Mouse (Mus musculus) brain, embryonic 14.5 days (tissue): ENCODE results near the gene Bcas3. TPM values are rescaled to one million over a fixed set of nuclear protein-coding genes. Genes with fewer than 3 reads are reported as not detected.
A peak's percentile ranks its signal among the peaks of the same experiment; 100 is the strongest.

Experiments used
- DNase-seq: peaks from one replicate; pipeline ENCODE4 v3.0.0-alpha.2; 2011; ENCODE audit warnings: low read depth
- CTCF ChIP-seq: fragments of 200-500 bp; IDR thresholded peaks from 2 replicates; pipeline ENCODE4 v1.5.1; 2012; ENCODE audit warnings: inconsistent platforms, mild to moderate bottlenecking, moderate library complexity, borderline replicate concordance; ENCODE audit not compliant: insufficient read depth, insufficient read length; ENCODE audit errors: extremely low read depth
- POLR2A ChIP-seq: fragments of 200-500 bp; IDR thresholded peaks from 2 replicates; pipeline ENCODE4 v1.6.1; 2012; ENCODE audit warnings: mild to moderate bottlenecking, inconsistent platforms, borderline replicate concordance; ENCODE audit not compliant: poor library complexity, insufficient read depth, insufficient read length, severe bottlenecking; ENCODE audit errors: extremely low read depth
- polyA plus RNA-seq: library from polyadenylated mRNA; depleted of rRNA; stranded (reverse); fragments of >200 nt; gene quantifications from 2 replicates; pipeline ENCODE4 v1.2.3, GENCODE M21; 2012

Bcas3 gene
- polyA plus RNA-seq, 1 experiment: 26.2 TPM

DNA sequence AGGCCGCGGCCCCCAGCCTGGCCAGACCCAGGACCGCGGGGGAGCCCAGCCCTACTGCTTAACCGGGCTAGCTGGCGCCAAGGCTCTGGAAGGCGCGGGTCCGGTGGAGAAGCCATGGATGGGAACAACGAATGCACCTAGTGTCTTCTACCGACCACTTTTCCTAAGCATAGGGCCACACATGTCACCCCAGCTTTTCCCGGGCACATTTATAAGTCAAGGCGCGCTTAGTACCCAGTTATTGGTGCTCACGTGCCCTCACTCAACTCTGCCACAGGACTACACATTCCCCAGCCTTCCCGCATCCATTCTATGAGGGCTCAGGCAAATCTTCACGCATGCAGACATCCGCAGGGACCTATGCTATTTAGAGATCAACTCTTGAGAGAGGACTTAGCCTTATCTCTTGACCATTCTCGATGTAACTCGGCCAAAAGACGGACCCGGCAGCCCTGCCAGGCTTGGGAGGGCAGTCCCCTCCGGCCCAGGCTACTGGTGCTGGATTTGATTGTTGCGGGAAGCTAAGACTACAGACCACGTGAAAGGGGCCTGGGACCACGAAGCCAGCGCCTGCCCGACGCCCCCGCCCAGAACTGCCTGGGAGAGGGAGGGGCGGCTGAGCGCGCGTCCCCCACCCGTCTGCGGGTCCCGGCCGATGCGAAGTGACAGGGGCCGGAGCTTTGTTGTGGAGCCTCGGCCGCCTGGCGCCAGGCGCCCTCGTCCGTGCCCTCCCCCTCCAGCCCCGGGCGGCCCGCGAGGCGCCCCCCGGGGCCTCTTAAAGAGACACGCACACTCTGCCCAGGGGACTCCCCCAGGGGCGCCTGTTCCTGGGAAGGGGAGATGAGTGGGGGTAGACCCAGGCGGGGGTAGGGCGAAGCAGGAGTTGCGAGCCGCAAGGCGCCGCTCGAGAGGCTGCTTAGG lies 476.8 kb downstream of the Bcas3 start:
- DNase-seq: no peak
- TF ChIP-seq POLR2A (no peak), CTCF (no peak)

DNA sequence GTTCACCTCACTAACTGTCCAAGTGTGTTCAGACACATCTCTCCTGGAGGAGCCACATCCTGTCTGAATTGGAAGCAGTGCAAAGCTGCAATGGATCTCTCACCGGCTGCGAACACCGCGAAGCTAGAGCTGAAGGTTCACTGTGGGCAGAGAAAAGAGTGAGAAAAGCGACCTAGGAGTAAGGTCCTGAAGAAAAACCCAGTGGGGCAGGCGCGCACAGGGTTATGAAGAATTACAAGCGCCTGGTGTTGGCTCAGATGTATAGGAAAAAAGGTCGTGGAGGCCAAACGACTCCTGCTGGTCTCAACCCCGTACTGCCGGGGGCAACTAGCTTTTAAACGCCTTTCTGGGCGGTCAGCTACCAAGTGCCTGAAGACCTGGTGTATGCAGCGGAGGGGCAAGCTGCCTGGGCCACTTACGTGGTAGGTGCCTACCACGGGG lies 478.0 kb downstream of the Bcas3 start:
- TF ChIP-seq CTCF: peak; percentile 6; the same call in 1 of the 2 replicates
- TF ChIP-seq POLR2A: no peak
- DNase-seq: peak; percentile 37

- no peak for TF ChIP-seq CTCF
- TF ChIP-seq POLR2A: no peak
- peak; percentile 42 for DNase-seq
Observed at GRCm38 (mm10) chr11:85831656-85832230, 478.8 kb downstream of the Bcas3 start.

- TF ChIP-seq POLR2A: no peak
- no peak for TF ChIP-seq CTCF
- peak; percentile 49 for DNase-seq
Observed at GRCm38 (mm10) chr11:85832231-85832924, 479.4 kb downstream of the Bcas3 start, which contains the start of gene Tbx2. TSS of gene Tbx2 (plus strand) at chr11:85832551.

- no peak for TF ChIP-seq POLR2A
- DNase-seq: peak; percentile 40
Observed at GRCm38 (mm10) chr11:85833081-85833521, 480.1 kb downstream of the Bcas3 start.

DNA sequence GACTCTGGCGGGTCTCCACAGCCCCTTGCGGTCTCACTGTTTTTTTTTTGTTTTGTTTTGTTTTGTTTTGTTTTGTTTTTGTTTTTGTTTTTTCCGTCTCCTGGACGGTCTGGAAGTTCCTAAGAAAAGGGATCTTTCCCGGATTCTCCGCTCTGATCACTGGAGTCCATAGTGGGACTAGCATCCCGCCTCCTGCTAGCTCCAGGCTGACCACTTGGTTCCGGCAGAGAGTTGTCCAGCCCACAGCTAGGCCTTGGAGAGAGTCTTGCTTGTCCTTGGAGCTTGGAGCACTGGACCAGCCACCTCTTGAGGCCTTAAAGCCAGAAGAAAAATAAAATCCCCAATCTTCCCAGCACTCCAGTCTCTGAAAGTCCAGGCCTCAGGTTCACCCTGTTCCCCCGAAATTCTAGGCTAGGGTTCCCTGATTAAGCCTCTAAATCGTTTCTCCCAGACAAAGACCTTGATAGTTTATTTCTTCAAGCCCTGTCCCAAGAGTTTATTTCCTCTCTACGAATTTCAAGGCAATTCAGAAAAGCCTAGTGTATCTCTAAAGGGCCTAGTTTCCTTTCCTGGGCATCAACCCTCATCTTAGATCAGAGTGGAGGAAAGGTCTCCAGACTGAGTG lies 480.9 kb downstream of the Bcas3 start:
- DNase-seq: peak; percentile 53

DNA sequence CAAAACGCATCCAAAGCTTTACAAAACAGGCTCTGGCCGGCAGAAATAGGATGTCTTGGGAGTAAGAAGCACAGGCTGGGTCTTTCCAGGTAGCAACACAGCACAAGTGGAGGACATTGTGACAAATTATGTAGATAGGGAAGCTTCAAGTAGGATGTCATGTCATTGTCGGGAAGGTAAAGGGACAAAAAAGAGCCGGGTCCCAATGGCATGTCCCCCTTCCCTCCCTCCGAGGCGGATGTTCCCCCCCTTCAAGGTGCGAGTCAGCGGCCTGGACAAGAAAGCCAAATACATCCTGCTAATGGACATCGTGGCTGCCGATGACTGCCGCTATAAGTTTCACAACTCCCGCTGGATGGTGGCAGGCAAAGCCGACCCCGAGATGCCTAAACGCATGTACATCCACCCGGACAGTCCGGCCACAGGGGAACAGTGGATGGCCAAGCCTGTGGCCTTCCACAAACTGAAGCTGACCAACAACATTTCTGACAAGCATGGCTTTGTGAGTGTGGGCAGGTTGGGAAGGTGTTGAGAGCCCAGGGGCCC lies 481.5 kb downstream of the Bcas3 start:
- DNase-seq: no peak
- TF ChIP-seq POLR2A (no peak), CTCF (no peak)

More for the DNA sequence above, 480.9 kb downstream of the Bcas3 start:
- no peak for TF ChIP-seq CTCF
- TF ChIP-seq POLR2A: no peak

- DNase-seq: no peak
- no peak for TF ChIP-seq CTCF
- no peak for TF ChIP-seq POLR2A
Observed at GRCm38 (mm10) chr11:85835001-85835752, 482.2 kb downstream of the Bcas3 start.

DNA sequence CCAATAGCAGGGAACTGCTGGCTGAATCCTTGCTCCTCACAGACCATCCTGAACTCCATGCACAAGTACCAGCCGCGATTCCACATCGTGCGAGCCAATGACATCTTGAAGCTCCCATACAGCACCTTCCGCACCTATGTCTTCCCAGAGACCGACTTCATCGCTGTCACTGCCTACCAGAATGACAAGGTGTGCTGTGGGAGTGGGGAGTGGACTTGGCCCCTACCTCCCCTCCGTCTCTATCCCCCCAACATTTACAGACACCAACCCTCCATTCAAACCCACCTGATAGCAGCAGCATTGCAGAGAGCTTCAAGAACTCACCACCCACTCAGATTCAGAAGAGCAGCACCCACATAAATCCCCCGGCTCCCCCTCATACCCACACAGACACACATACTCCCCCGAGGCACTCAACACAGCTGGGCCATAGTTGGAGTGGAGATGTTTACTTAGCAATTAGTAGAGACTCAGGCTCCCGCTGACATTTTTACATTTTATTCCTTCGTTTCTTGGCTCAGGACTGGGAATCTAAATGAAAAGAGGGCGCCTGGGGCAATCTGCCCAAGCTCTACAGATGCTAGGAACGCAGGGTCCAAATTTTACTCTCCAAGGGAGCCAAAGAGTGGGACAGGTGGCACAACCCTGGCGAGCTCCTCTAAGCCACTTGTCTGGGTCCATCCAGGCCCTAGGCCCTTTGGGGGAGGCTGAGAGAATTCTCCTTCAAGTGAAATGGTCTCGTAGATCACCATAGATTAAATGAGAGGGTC lies 483.0 kb downstream of the Bcas3 start:
- TF ChIP-seq POLR2A (no peak), CTCF (no peak)
- peak; percentile 53 for DNase-seq
